Mouse (Mus musculus) urinary bladder, postnatal 14 days (tissue): Measurements from ENCODE around the gene Pabpc1l.
"Not testable (repeated sequence)": the region's sequence is repeated elsewhere in the genome, so short reads cannot be mapped to it uniquely, and the experiment has no call there.

Experiments
- DNase-seq: peaks from one replicate; pipeline ENCODE4 v3.0.0; 2021; ENCODE audit warnings: low spot score

Pabpc1l gene

GRCm38 (mm10) chr2:164036520-164037019 lies 11.3 kb downstream of the Pabpc1l start:
- DNase-seq, result no peak

- no peak for DNase-seq
Observed at GRCm38 (mm10) chr2:164038407-164039028, 13.3 kb downstream of the Pabpc1l start.

- no peak for DNase-seq
Observed at GRCm38 (mm10) chr2:164040949-164041348, 15.7 kb downstream of the Pabpc1l start.

GRCm38 (mm10) chr2:164041523-164041922 lies 16.3 kb downstream of the Pabpc1l start:
- DNase-seq, result no peak

GRCm38 (mm10) chr2:164047197-164047690 lies 22.0 kb downstream of the Pabpc1l start:
- DNase-seq, result peak; percentile 41

GRCm38 (mm10) chr2:164053767-164054166 lies 28.5 kb downstream of the Pabpc1l start:
- DNase-seq, result no peak

- DNase-seq, result no peak
Observed at GRCm38 (mm10) chr2:164054671-164055070, 29.4 kb downstream of the Pabpc1l start.

- no peak for DNase-seq
Observed at GRCm38 (mm10) chr2:164059634-164060235, 34.5 kb downstream of the Pabpc1l start.

- DNase-seq, result no peak
Observed at GRCm38 (mm10) chr2:164070142-164070764, 45.0 kb downstream of the Pabpc1l start, which contains the start of gene Stk4. TSS of gene Stk4 (plus strand) at chr2:164070322.

GRCm38 (mm10) chr2:164070765-164071436 lies 45.7 kb downstream of the Pabpc1l start, which contains the start of gene Tomm34:
TSS of gene Tomm34 (minus strand) at chr2:164071169.
- DNase-seq, result peak; percentile 97

- DNase-seq, result not testable (repeated sequence)
Observed at GRCm38 (mm10) chr2:164071437-164071820, 46.2 kb downstream of the Pabpc1l start.

- no peak for DNase-seq
Observed at GRCm38 (mm10) chr2:164072109-164072508, 46.9 kb downstream of the Pabpc1l start.

GRCm38 (mm10) chr2:164073120-164073519 lies 47.9 kb downstream of the Pabpc1l start:
- DNase-seq, result no peak

- peak; percentile 99 for DNase-seq
Observed at GRCm38 (mm10) chr2:164073918-164074578, 48.8 kb downstream of the Pabpc1l start.

- no peak for DNase-seq
Observed at GRCm38 (mm10) chr2:164075088-164075487, 49.8 kb downstream of the Pabpc1l start.

- no peak for DNase-seq
Observed at GRCm38 (mm10) chr2:164076874-164077425, 51.7 kb downstream of the Pabpc1l start.

GRCm38 (mm10) chr2:164077875-164078274 lies 52.6 kb downstream of the Pabpc1l start:
- no peak for DNase-seq

- DNase-seq, result no peak
Observed at GRCm38 (mm10) chr2:164079488-164079887, 54.2 kb downstream of the Pabpc1l start.

GRCm38 (mm10) chr2:164081577-164081976 lies 56.3 kb downstream of the Pabpc1l start:
- no peak for DNase-seq

GRCm38 (mm10) chr2:164082175-164082574 lies 56.9 kb downstream of the Pabpc1l start:
- no peak for DNase-seq

- no peak for DNase-seq
Observed at GRCm38 (mm10) chr2:164083609-164084341, 58.5 kb downstream of the Pabpc1l start.
